Mouse (Mus musculus) myocyte (in vitro differentiated cells): ENCODE measurements at regions not wholly inside any gene's neighbourhood (a gene's known extent, or its start where the extent isn't known, plus 50 kb on each side); places are given as distances from the start of the nearest gene placed in this dataset.

ENCODE experiments used
- H3K27me3 ChIP-seq: one replicate; pipeline ENCODE4 v1.6.1; 2011; ENCODE audit not compliant: control insufficient read depth, insufficient read depth, insufficient read length
- H3K36me3 ChIP-seq: one replicate; pipeline ENCODE4 v1.6.1; 2011; ENCODE audit not compliant: control insufficient read depth, insufficient read depth
- H3K4me2 ChIP-seq: one replicate; pipeline ENCODE4 v1.6.1; 2011; ENCODE audit warnings: low read depth, control low read depth
- H3K4me3 ChIP-seq: one replicate; pipeline ENCODE4 v1.5.1; 2011; ENCODE audit warnings: mild to moderate bottlenecking, control low read depth, moderate library complexity
- H3K79me2 ChIP-seq: one replicate; pipeline ENCODE4 v1.6.1; 2011; ENCODE audit not compliant: control insufficient read depth, insufficient read depth
- H3ac ChIP-seq: one replicate; pipeline ENCODE4 v1.6.1; 2011; ENCODE audit not compliant: control insufficient read depth, insufficient read length
- CEBPB ChIP-seq: IDR thresholded peaks from 2 replicates; pipeline ENCODE4 v1.6.1; 2011; ENCODE audit warnings: mild to moderate bottlenecking, moderate library complexity; ENCODE audit not compliant: poor library complexity, insufficient read depth, severe bottlenecking
- E2F4 ChIP-seq: IDR thresholded peaks from one replicate; pipeline ENCODE4 v1.6.1; 2011; ENCODE audit warnings: mild to moderate bottlenecking, control low read depth, moderate library complexity; ENCODE audit not compliant: insufficient read depth
- MAX ChIP-seq: IDR thresholded peaks from one replicate; pipeline ENCODE4 v1.6.1; 2011; ENCODE audit warnings: low read depth, mild to moderate bottlenecking, control low read depth
- MYOD1 ChIP-seq, 3 experiments: IDR thresholded peaks; one replicate each; pipeline ENCODE4 v1.6.1; 2011; ENCODE audit warnings: control low read depth in 2 of 3, low read depth in 2 of 3, mild to moderate bottlenecking in 2 of 3, moderate library complexity in 1 of 3; ENCODE audit not compliant: insufficient read length in 2 of 3, control insufficient read depth in 1 of 3
- MYOG ChIP-seq, 3 experiments: IDR thresholded peaks; one replicate each; pipeline ENCODE4 v1.6.1; 2011; ENCODE audit warnings: control low read depth in 2 of 3, low read depth in 2 of 3, mild to moderate bottlenecking in 2 of 3; ENCODE audit not compliant: insufficient read length in 2 of 3, control insufficient read depth in 1 of 3, insufficient read depth in 1 of 3
- POLR2A ChIP-seq: IDR thresholded peaks from one replicate; pipeline ENCODE4 v1.6.1; 2011; ENCODE audit warnings: low read depth, mild to moderate bottlenecking, control low read depth, moderate library complexity; ENCODE audit not compliant: insufficient read length
- POLR2AphosphoS2 ChIP-seq: IDR thresholded peaks from one replicate; pipeline ENCODE4 v1.6.1; 2011; ENCODE audit warnings: low read depth, control low read depth; ENCODE audit not compliant: insufficient read length
- REST ChIP-seq: IDR thresholded peaks from one replicate; pipeline ENCODE4 v1.6.1; 2011; ENCODE audit warnings: mild to moderate bottlenecking, control low read depth, moderate library complexity; ENCODE audit not compliant: insufficient read depth, insufficient read length
- SRF ChIP-seq: IDR thresholded peaks from one replicate; pipeline ENCODE4 v1.6.1; 2011; ENCODE audit warnings: low read depth; ENCODE audit not compliant: control insufficient read depth, insufficient read length
- TCF12 ChIP-seq: IDR thresholded peaks from one replicate; pipeline ENCODE4 v1.6.1; 2011; ENCODE audit warnings: mild to moderate bottlenecking, control low read depth; ENCODE audit not compliant: poor library complexity, insufficient read depth, severe bottlenecking
- TCF3 ChIP-seq: IDR thresholded peaks from one replicate; pipeline ENCODE4 v1.6.1; 2011; ENCODE audit warnings: low read depth, control low read depth; ENCODE audit not compliant: insufficient read length
- USF1 ChIP-seq: IDR thresholded peaks from one replicate; pipeline ENCODE4 v1.6.1; 2011; ENCODE audit warnings: low read depth, mild to moderate bottlenecking, control low read depth, moderate library complexity

- H3K27me3 ChIP-seq = no peaks in the 10 kb centered on the region
- H3ac ChIP-seq = no peak overlapping the region
- TF ChIP-seq CEBPB = no peak
- no peak for TF ChIP-seq SRF
- TF ChIP-seq MAX = no peak
- TF ChIP-seq REST = no peak
- TF ChIP-seq E2F4 = no peak
- no peak for TF ChIP-seq POLR2A
- TF ChIP-seq TCF3 = no peak
- TF ChIP-seq MYOD1 (IDR thresholded peaks at IDR 0.05; ENCODE audit: control insufficient read depth in 1 of 3, insufficient read length in 2 of 3, low read depth in 2 of 3) = no peak
- no peak for TF ChIP-seq MYOG (IDR thresholded peaks at IDR 0.05; ENCODE audit: control insufficient read depth in 1 of 3, insufficient read depth in 1 of 3, insufficient read length in 2 of 3, low read depth in 2 of 3)
- no peak for TF ChIP-seq USF1
- TF ChIP-seq TCF12 = no peak
- no peaks in the 10 kb centered on the region for H3K79me2 ChIP-seq
- no peak overlapping the region for H3K4me2 ChIP-seq
- no peak overlapping the region for H3K4me3 ChIP-seq
- no peaks in the 10 kb centered on the region for H3K36me3 ChIP-seq
Observed at GRCm38 (mm10) chr4:72329026-72329390, 128.3 kb upstream of the Tle1 start.

GRCm38 (mm10) chr4:72328282-72329025 is 127.7 kb upstream of the Tle1 start:
- Histone ChIP-seq H3K27me3 (no peaks in the 10 kb centered on the region), H3K79me2 (no peaks in the 10 kb centered on the region), H3ac (no peak overlapping the region), H3K4me2 (no peak overlapping the region), H3K4me3 (no peak overlapping the region), H3K36me3 (no peaks in the 10 kb centered on the region)
- TF ChIP-seq USF1 = no peak
- no peak for TF ChIP-seq MYOG (IDR thresholded peaks at IDR 0.05; ENCODE audit: control insufficient read depth in 1 of 3, insufficient read depth in 1 of 3, insufficient read length in 2 of 3, low read depth in 2 of 3)
- TF ChIP-seq TCF12 = no peak
- no peak for TF ChIP-seq POLR2A
- no peak for TF ChIP-seq TCF3
- no peak for TF ChIP-seq SRF
- TF ChIP-seq E2F4 = no peak
- no peak for TF ChIP-seq CEBPB
- TF ChIP-seq POLR2AphosphoS2 = no peak
- no peak for TF ChIP-seq REST
- no peak for TF ChIP-seq MYOD1 (IDR thresholded peaks at IDR 0.05; ENCODE audit: control insufficient read depth in 1 of 3, insufficient read length in 2 of 3, low read depth in 2 of 3)
- TF ChIP-seq MAX = no peak

- Histone ChIP-seq H3K4me2 (no peak overlapping the region), H3ac (no peak overlapping the region), H3K27me3 (no peaks in the 10 kb centered on the region), H3K36me3 (no peaks in the 10 kb centered on the region), H3K4me3 (no peak overlapping the region), H3K79me2 (no peaks in the 10 kb centered on the region)
- no peak for TF ChIP-seq MYOG (IDR thresholded peaks at IDR 0.05; ENCODE audit: control insufficient read depth in 1 of 3, insufficient read depth in 1 of 3, insufficient read length in 2 of 3, low read depth in 2 of 3)
- TF ChIP-seq USF1 = no peak
- no peak for TF ChIP-seq POLR2AphosphoS2
- no peak for TF ChIP-seq CEBPB
- TF ChIP-seq MYOD1 (IDR thresholded peaks at IDR 0.05; ENCODE audit: control insufficient read depth in 1 of 3, insufficient read length in 2 of 3, low read depth in 2 of 3) = no peak
- no peak for TF ChIP-seq POLR2A
- no peak for TF ChIP-seq MAX
- no peak for TF ChIP-seq TCF3
- no peak for TF ChIP-seq TCF12
- no peak for TF ChIP-seq E2F4
- no peak for TF ChIP-seq REST
- TF ChIP-seq SRF = no peak
Observed at GRCm38 (mm10) chr4:72324913-72325312, 124.2 kb upstream of the Tle1 start.

- Histone ChIP-seq H3K4me3 (no peak overlapping the region), H3K36me3 (no peaks in the 10 kb centered on the region), H3K79me2 (no peaks in the 10 kb centered on the region), H3K4me2 (no peak overlapping the region), H3ac (no peak overlapping the region), H3K27me3 (no peaks in the 10 kb centered on the region)
- TF ChIP-seq POLR2A = no peak
- no peak for TF ChIP-seq REST
- TF ChIP-seq MYOD1 (IDR thresholded peaks at IDR 0.05; ENCODE audit: control insufficient read depth in 1 of 3, insufficient read length in 2 of 3, low read depth in 2 of 3) = no peak
- no peak for TF ChIP-seq SRF
- no peak for TF ChIP-seq USF1
- TF ChIP-seq MYOG (IDR thresholded peaks at IDR 0.05; ENCODE audit: control insufficient read depth in 1 of 3, insufficient read depth in 1 of 3, insufficient read length in 2 of 3, low read depth in 2 of 3) = no peak
- no peak for TF ChIP-seq E2F4
Observed at GRCm38 (mm10) chr4:72285112-72285675, 84.5 kb upstream of the Tle1 start.
